Mouse (Mus musculus) kidney, postnatal 36 days (tissue): ENCODE results near the gene Tmem178.
"Not testable (repeated sequence)": the region's sequence is repeated elsewhere in the genome, so short reads cannot be mapped to it uniquely, and the experiment has no call there.

Experiments used
- DNase-seq, 2 experiments: peaks; one replicate each; pipeline ENCODE4 v3.0.0; 2021 to 2022; ENCODE audit warnings: mixed read lengths in 2 of 2

The Tmem178 gene

GRCm38 (mm10) chr17:80945510-80945909, 1.1 kb downstream of the Tmem178 start:
- DNase-seq = not testable (repeated sequence)

GRCm38 (mm10) chr17:80946091-80946885, 1.9 kb downstream of the Tmem178 start:
- DNase-seq = no peak

GRCm38 (mm10) chr17:80947075-80947960, 2.9 kb downstream of the Tmem178 start:
- DNase-seq = peak; percentile 36 to 48

GRCm38 (mm10) chr17:80949382-80949781, 5.0 kb downstream of the Tmem178 start:
- no peak for DNase-seq

- DNase-seq = no peak
Observed at GRCm38 (mm10) chr17:80949895-80950294, 5.5 kb downstream of the Tmem178 start.

- DNase-seq = no peak
Observed at GRCm38 (mm10) chr17:80952305-80952704, 7.9 kb downstream of the Tmem178 start.

- DNase-seq = no peak
Observed at GRCm38 (mm10) chr17:80955415-80955814, 11.0 kb downstream of the Tmem178 start.

- DNase-seq = no peak
Observed at GRCm38 (mm10) chr17:80955998-80956811, 11.8 kb downstream of the Tmem178 start.

GRCm38 (mm10) chr17:80958332-80958731, 13.9 kb downstream of the Tmem178 start:
- DNase-seq = no peak

- no peak for DNase-seq
Observed at GRCm38 (mm10) chr17:80959840-80960239, 15.4 kb downstream of the Tmem178 start.

- DNase-seq = no peak
Observed at GRCm38 (mm10) chr17:80967475-80967874, 23.0 kb downstream of the Tmem178 start.

- DNase-seq = peak; percentile 44 to 67
Observed at GRCm38 (mm10) chr17:80969643-80970619, 25.5 kb downstream of the Tmem178 start.

- no peak for DNase-seq
Observed at GRCm38 (mm10) chr17:80970716-80971115, 26.3 kb downstream of the Tmem178 start.

- DNase-seq = peak in 1 of 2 experiments; percentile 38
Observed at GRCm38 (mm10) chr17:80972891-80973290, 28.5 kb downstream of the Tmem178 start.

- peak in 1 of 2 experiments; percentile 16 for DNase-seq
Observed at GRCm38 (mm10) chr17:80977245-80977644, 32.8 kb downstream of the Tmem178 start.

- DNase-seq = no peak
Observed at GRCm38 (mm10) chr17:80980096-80980495, 35.7 kb downstream of the Tmem178 start.

GRCm38 (mm10) chr17:80981721-80982411, 37.4 kb downstream of the Tmem178 start:
- no peak for DNase-seq

- DNase-seq = peak; percentile 67 to 85
Observed at GRCm38 (mm10) chr17:80982412-80982787, 38.0 kb downstream of the Tmem178 start.

GRCm38 (mm10) chr17:80982976-80983375, 38.5 kb downstream of the Tmem178 start:
- no peak for DNase-seq

- no peak for DNase-seq
Observed at GRCm38 (mm10) chr17:80991535-80992127, 47.2 kb downstream of the Tmem178 start.
